Mouse (Mus musculus) mouse trophoblast stem cell (cell line): Measurements from ENCODE around the gene Uqcc2.

Experiments
- in situ Hi-C, 2 experiments: fragments of 300-500 bp; cut with MseI, MboI; formaldehyde crosslinking; loops; 2 replicates in 1 of 2; 3 replicates in 1 of 2; pipeline ENCODE4 v1.15.1; 2025

Gene Uqcc2

GRCm38 (mm10) chr17:27078499-27078898 is 55.2 kb downstream of the Uqcc2 start:
- in situ Hi-C loops = no loop called here

- in situ Hi-C loops = no loop called here
Measured at GRCm38 (mm10) chr17:27077920-27078319, 55.8 kb downstream of the Uqcc2 start.

DNA sequence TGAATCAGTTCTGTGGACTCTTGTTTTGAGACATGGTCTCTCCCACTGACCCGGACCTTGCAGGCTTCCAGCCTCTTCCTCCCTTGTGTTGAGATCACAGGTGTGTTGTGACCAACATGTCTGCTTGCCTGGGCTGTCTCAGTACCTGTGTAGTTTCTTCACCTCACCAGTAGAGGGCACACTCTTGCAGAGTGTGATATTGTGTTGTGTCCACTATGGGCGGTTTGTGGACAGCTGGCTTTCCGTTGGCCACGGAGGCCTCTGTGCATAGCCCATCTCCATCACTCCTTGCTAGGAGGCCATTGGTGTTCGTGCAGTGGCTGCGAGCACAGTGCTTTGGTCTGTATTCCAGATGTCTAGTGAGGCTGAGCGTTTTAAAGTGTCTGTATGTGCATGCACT is 56.6 kb downstream of the Uqcc2 start:
- in situ Hi-C loops = no loop called here

- in situ Hi-C loops = no loop called here
Measured at GRCm38 (mm10) chr17:27074849-27075745, 58.6 kb downstream of the Uqcc2 start.

GRCm38 (mm10) chr17:27074236-27074635 is 59.5 kb downstream of the Uqcc2 start:
- in situ Hi-C loops = no loop called here

- in situ Hi-C loops = no loop called here
Measured at GRCm38 (mm10) chr17:27073778-27074177, 59.9 kb downstream of the Uqcc2 start.

DNA sequence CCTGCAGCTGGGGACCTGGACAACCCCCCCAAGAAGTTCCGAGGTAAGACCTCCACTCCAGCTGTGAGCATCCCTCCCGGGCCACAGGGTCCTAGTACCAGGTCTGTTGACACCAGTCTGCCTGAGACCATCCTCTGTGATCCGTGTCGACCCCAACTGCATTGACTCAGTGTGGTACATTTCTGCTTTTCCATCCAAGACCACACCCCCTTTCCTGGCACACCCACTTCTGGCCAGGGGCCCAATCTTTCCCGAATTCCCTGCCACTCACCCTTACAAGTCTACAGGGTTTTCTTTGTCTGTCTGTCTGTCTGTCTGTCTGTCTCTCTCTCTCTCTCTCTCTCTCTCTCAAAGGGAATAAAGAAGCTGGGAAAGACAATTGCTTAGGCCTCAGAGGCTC is 60.6 kb downstream of the Uqcc2 start:
- in situ Hi-C loops = no loop called here
